Mouse (Mus musculus) lung, adult 2 months (tissue): Measurements from ENCODE around the gene Rpl29. TPM values are rescaled to one million over a fixed set of nuclear protein-coding genes. Genes with fewer than 3 reads are reported as not detected.

Experiments
- DNase-seq: peaks from one replicate; pipeline ENCODE4 v3.0.0; 2022
- H3K4me1 ChIP-seq: fragments of 200-500 bp; 2 replicates; pipeline ENCODE4 v1.6.1; 2011; ENCODE audit warnings: low read length; ENCODE audit not compliant: control insufficient read depth, insufficient read depth
- H3K4me3 ChIP-seq: fragments of 200-500 bp; replicated peaks from 2 replicates; pipeline ENCODE3; 2011; ENCODE audit warnings: low read depth, mild to moderate bottlenecking, control low read depth, low read length; ENCODE audit errors: extremely low read depth
- CTCF ChIP-seq: fragments of 200-500 bp; IDR thresholded peaks from 2 replicates; pipeline ENCODE4 v1.5.1; 2011; ENCODE audit warnings: mild to moderate bottlenecking, low read length, control low read depth; ENCODE audit not compliant: insufficient read depth
- POLR2A ChIP-seq: fragments of 200-500 bp; IDR thresholded peaks from 2 replicates; pipeline ENCODE4 v1.6.1; 2011; ENCODE audit warnings: low read depth, mild to moderate bottlenecking, control low read depth, low read length, borderline replicate concordance; ENCODE audit errors: extremely low read depth
- WGBS: fragments of 180-500 bp; shearing (Covaris S2); methylation state at CpG from one replicate; pipeline ENCODE4 v1.1.7; 2018; 5-methylcytosine and 5-hydroxymethylcytosine counted together
- polyA plus RNA-seq: library from polyadenylated mRNA; depleted of rRNA; stranded (reverse); fragments of >200 nt; gene quantifications from 2 replicates; pipeline ENCODE4 v1.2.3, GENCODE M21; 2012

The Rpl29 gene
- polyA plus RNA-seq, 1 experiment = 319 TPM

GRCm38 (mm10) chr9:106402149-106402548 is 27.1 kb upstream of the Rpl29 start:
- H3K4me1 ChIP-seq = peaks cover 3% of the 10 kb centered on the region; the same call in 1 of the 2 replicates
- H3K4me3 ChIP-seq = no peak overlapping the region
- 80% methylated on average over 5 of the region's 5 CpGs for WGBS
- no peak for TF ChIP-seq CTCF
- no peak for TF ChIP-seq POLR2A
- DNase-seq = no peak

- Histone ChIP-seq H3K4me1 (peaks cover 3% of the 10 kb centered on the region; the same call in 1 of the 2 replicates), H3K4me3 (no peak overlapping the region)
- no peak for DNase-seq
- TF ChIP-seq POLR2A (no peak), CTCF (no peak)
- WGBS = 81% methylated on average over 16 of the region's 16 CpGs
Observed at GRCm38 (mm10) chr9:106402607-106403375, 26.5 kb upstream of the Rpl29 start.

- 40% methylated on average over 6 of the region's 6 CpGs for WGBS
- DNase-seq = no peak
- Histone ChIP-seq H3K4me3 (no peak overlapping the region), H3K4me1 (no peaks in the 10 kb centered on the region; the same call in 1 of the 2 replicates)
- TF ChIP-seq POLR2A = no peak
- no peak for TF ChIP-seq CTCF
Observed at GRCm38 (mm10) chr9:106405275-106405674, 24.0 kb upstream of the Rpl29 start.

GRCm38 (mm10) chr9:106406443-106407078 is 22.7 kb upstream of the Rpl29 start:
- Histone ChIP-seq H3K4me3 (no peak overlapping the region), H3K4me1 (no peaks in the 10 kb centered on the region; the same call in 1 of the 2 replicates)
- no peak for TF ChIP-seq CTCF
- TF ChIP-seq POLR2A = no peak
- no peak for DNase-seq
- 46% methylated on average over 8 of the region's 8 CpGs for WGBS

- 97% methylated on average over 4 of the region's 4 CpGs for WGBS
- H3K4me1 ChIP-seq = no peaks in the 10 kb centered on the region; the same call in 1 of the 2 replicates
- no peak for DNase-seq
- TF ChIP-seq CTCF = no peak
- TF ChIP-seq POLR2A = no peak
- no peak overlapping the region for H3K4me3 ChIP-seq
Observed at GRCm38 (mm10) chr9:106409096-106409495, 20.2 kb upstream of the Rpl29 start.

GRCm38 (mm10) chr9:106410086-106410650 is 19.1 kb upstream of the Rpl29 start:
- 98% methylated on average over 2 of the region's 2 CpGs for WGBS
- no peak overlapping the region for H3K4me3 ChIP-seq
- DNase-seq = no peak

GRCm38 (mm10) chr9:106411091-106411594 is 18.1 kb upstream of the Rpl29 start:
- 44% methylated on average over 9 of the region's 9 CpGs for WGBS
- Histone ChIP-seq H3K4me1 (no peaks in the 10 kb centered on the region), H3K4me3 (no peak overlapping the region)
- no peak for DNase-seq
- TF ChIP-seq POLR2A = no peak
- TF ChIP-seq CTCF = no peak

More at GRCm38 (mm10) chr9:106410086-106410650, 19.1 kb upstream of the Rpl29 start:
- TF ChIP-seq CTCF (no peak), POLR2A (no peak)
- no peaks in the 10 kb centered on the region; the same call in 1 of the 2 replicates for H3K4me1 ChIP-seq

- TF ChIP-seq CTCF = no peak
- no peak for TF ChIP-seq POLR2A
- no peak overlapping the region for H3K4me3 ChIP-seq
- DNase-seq = no peak
- WGBS = 79% methylated on average over 6 of the region's 6 CpGs
- H3K4me1 ChIP-seq = no peaks in the 10 kb centered on the region
Observed at GRCm38 (mm10) chr9:106411729-106412128, 17.5 kb upstream of the Rpl29 start.

GRCm38 (mm10) chr9:106412210-106412609 is 17.0 kb upstream of the Rpl29 start:
- Histone ChIP-seq H3K4me1 (no peaks in the 10 kb centered on the region), H3K4me3 (no peak overlapping the region)
- 77% methylated on average over 3 of the region's 3 CpGs for WGBS
- TF ChIP-seq POLR2A (no peak), CTCF (no peak)
- DNase-seq = no peak
